Mouse (Mus musculus): ENCODE results near the gene Mamdc2.
A peak's percentile ranks its signal among the peaks of the same experiment; 100 is the strongest.

Gene Mamdc2

DNA sequence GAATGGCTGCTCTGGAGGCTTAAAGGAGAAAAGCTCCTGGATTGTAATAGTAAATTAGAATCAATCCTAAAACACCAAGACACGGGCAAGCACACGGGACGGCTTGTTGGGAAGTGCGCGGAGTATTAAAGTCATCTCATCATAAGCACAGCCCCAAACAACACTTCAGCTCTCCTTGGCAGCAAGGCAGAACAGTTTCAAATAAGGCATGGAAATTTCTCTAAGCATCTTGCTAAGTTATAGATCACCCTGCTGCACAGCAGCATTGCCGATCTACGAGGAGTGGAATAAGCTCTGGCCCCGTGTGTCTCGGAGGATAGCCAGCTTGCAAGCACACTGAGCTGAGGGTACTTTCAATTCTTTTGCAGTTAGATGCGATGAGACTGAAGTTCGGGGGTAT lies 13.8 kb downstream of the Mamdc2 start:
- DNase-seq = no peak

DNA sequence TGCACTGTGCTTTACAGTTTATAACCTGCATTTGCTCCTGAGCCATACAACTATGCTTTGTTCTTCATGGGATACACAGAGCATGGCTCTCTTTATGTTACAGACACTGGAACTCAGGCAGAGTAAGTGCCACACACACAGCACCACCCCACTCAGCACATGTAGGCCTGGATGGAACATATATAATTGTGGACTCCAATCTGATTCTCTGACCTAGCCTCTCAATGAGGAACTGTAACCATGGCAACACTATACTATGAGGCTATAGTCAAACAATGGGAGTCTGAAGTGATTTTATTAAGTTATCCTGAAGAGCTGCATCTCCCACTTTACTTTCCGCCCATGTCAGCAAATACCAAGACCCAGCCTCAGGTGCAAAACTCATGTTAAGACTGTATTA lies 30.6 kb downstream of the Mamdc2 start:
- no peak for DNase-seq

DNA sequence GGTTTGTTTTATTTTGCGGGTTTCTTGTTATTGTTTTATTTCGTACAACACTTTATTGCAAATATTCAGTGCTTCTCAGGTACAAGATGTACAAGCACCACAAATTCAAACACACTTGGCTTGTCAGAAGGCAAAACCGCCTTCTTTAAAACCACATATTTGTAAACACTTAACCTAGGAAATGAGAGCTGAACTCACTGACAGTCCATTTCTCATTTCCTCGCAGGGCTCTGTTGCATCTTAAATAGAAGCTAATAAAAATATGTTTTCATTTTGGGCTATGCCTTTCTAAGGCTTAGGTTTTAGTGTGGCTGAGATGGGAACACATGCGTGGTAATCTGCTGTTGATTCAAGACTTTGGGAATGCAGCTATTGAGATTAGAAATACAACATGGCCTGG lies 37.4 kb downstream of the Mamdc2 start:
- no peak for DNase-seq

DNA sequence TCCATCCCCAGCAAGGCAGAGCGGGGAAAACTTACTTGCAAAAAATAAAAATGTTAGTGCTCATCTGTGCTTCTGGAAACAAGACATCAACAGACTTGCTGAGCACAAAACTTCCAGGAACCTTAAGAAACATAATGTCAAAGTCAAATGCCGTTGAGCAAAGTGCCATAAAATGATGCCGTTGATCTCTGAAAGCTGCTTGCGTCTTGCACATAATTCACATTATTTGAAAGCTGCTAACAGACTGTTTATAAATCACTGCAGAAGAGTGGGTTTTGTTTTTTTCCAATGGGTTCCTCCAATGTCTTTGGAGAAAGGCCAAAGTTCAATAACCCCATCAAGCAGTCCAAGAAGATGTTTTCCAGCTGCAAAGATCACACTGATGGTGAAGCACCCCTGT lies 37.9 kb downstream of the Mamdc2 start:
- DNase-seq = no peak

- DNase-seq = peak; percentile 62
Measured at GRCm38 (mm10) chr19:23401469-23402135, 46.6 kb downstream of the Mamdc2 start.

DNA sequence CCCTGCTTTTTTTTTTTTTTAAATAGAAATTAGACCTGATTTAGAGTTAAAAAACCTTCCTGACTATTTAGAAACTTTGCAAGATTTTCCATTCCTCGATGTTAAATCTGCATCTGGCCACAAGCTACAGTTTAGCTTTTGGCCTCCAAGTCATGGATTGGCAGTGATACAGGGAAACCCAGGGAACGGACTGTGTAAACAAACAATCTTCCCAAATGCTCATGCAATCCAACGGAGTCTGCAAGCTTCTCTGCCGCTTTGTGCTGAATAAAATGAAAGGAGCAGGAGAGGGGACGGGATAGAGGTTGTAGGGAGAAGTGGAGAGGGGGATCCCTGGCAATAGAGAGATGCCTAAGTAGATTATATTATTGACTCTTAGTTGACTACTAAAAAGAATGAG lies 47.8 kb downstream of the Mamdc2 start:
- peak; percentile 87 for DNase-seq

GRCm38 (mm10) chr19:23395956-23396355 lies 52.3 kb downstream of the Mamdc2 start:
- DNase-seq = no peak

DNA sequence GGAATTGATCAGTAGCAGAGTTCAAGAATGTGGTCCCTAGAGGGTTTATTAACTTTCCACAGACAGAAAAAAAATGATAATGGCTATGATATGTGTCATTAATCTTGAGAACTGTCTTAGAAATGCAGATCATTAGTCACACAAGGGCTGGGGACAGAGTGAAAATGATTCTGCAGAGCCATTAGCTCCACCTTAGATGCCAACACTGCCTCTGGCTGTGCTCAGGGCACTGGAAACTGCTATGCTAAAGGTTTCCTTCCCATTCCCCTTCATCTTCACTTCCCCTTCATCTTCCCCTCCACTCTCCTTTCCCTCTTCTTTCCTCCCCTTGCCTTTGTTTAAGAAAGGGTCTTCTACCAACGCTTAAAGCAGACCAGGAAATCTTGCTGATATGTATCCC lies 53.6 kb downstream of the Mamdc2 start:
- DNase-seq = no peak

- DNase-seq = no peak
Measured at GRCm38 (mm10) chr19:23388862-23389272, 59.4 kb downstream of the Mamdc2 start.

- no peak for DNase-seq
Measured at GRCm38 (mm10) chr19:23388083-23388861, 60.0 kb downstream of the Mamdc2 start.

- DNase-seq = no peak
Measured at GRCm38 (mm10) chr19:23382396-23382795, 65.8 kb downstream of the Mamdc2 start.

DNA sequence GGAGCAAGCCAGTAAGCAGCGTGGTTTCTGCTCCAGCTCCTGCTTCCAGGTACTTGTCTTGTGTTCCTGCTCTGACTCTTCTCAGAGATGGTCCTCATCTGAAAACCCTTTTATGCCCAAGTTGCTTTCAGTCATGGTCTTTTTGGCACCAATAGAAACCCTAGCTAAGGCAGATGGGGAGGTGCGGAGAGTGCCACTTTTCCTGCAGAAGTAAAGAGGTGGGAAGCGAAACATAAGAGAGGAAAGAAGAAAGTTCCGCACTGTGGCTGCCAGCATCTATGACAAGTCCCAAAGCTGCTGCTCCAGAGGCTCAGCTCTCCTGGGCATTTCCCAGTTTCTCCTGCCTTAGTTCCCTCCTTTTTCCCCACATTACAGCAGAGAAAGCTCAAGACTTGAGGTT lies 67.3 kb downstream of the Mamdc2 start:
- DNase-seq = no peak

GRCm38 (mm10) chr19:23379752-23380504 lies 68.3 kb downstream of the Mamdc2 start:
- DNase-seq = peak; percentile 51

- DNase-seq = no peak
Measured at GRCm38 (mm10) chr19:23376536-23377201, 71.6 kb downstream of the Mamdc2 start.

DNA sequence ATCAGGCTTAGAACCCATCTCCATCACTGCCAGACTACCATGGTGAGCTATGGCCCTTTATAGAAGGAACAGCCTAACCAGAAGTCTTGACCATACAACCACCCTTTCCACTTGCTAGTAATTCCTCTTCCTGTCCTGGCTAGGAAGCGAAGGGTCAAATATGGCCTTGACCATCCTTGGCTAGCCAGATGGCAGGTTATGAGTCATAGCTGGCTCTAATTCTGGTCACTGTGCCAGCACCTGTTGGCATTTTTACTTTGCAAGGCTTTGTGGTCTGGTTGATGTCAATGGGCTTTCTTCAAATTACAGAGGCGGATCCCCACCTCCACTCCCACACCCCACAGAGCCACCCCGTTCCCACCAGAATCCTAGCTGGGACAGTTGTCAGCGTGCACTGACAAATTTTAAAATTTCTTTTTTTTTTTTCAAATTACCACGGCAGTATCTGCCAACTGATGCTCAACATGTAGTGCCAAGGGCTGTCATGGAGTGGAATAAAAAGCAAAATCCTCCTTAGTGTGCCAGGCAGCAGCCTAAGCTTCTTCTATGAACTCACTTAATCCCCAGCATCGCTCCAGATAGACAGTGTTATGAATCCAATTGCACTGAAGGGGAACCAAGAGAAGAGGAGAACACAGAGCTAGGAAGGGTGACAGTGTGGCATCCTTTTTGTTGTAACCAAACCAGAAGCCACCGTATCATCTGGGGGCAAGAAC lies 73.1 kb downstream of the Mamdc2 start:
- no peak for DNase-seq

GRCm38 (mm10) chr19:23373728-23374127 lies 74.5 kb downstream of the Mamdc2 start:
- no peak for DNase-seq

- DNase-seq = peak; percentile 75
Measured at GRCm38 (mm10) chr19:23373287-23373686, 75.0 kb downstream of the Mamdc2 start.

DNA sequence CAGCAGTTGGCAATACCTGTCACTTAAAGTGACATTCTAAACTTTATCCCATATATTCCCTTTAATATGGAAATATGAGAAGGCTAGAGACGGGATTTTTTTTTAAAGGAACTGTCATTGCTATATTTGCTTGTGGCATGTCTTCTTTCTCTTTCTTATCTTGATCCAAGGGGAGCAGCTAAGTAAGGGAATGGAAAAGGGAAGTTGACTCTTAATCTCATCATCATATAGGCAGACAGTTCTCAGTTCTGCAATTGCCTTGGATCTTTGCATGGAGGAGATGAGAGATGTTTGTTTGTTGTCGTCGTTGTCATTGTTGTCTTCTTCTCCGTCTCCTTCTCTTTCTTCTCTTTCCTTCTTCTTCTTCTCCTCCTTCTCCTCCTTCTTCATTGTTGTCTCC lies 79.0 kb downstream of the Mamdc2 start:
- no peak for DNase-seq

GRCm38 (mm10) chr19:23362006-23362405 lies 86.2 kb downstream of the Mamdc2 start:
- DNase-seq = no peak

GRCm38 (mm10) chr19:23361124-23361523 lies 87.1 kb downstream of the Mamdc2 start:
- DNase-seq = no peak

DNA sequence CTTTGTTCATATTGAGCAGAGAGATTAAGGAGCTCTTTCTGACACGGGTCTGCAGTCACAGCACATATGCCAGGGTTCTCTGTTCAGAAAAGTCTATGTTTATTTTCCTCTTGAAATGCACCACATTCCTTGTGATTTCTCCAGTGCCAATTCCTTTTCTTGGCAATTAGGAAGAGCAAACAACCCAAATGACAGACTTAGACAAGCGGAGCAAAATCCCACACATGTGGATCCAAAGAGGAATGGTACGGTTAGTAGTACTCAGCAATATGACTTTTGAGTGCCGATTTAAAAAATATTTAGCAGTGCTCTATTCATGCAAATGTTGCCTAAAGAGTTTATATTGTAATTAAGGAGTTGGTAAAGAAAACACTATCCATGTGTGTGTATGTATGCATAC lies 87.7 kb downstream of the Mamdc2 start:
- DNase-seq = no peak

DNA sequence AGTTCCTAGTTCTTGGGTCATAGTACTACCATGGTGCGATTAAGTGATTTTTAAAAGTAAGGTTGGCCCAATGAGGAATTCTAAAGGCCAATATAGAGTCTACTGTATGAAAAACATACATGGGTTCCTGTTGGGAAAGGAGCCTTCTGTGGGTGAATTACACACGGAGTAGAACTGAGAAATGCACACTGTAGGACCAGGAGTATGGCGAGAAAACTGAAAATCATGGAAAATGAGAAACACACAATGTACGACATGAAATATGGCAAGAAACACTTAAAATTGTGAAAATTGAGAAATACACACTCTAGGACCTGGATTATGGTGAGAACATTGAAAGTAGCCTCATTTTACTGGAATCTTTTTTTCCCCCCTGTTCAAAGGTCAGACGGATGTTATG lies 91.0 kb downstream of the Mamdc2 start:
- DNase-seq = no peak

- DNase-seq = no peak
Measured at GRCm38 (mm10) chr19:23354738-23355137, 93.5 kb downstream of the Mamdc2 start.

Measured in lung, postnatal 10 days (tissue).